Mouse (Mus musculus) midbrain, postnatal 0 days (tissue): ENCODE measurements around the gene Abhd4. TPM values are rescaled to one million over a fixed set of nuclear protein-coding genes. Genes with fewer than 3 reads are reported as not detected.

Experiments
- ATAC-seq: fragments of 200-750 bp; cut with Nextera tagmentation; 2 replicates; pipeline ENCODE4 v1.8.0; 2017; ENCODE audit warnings: moderate number of reproducible peaks, mild to moderate bottlenecking, moderate TSS enrichment, moderate library complexity; ENCODE audit not compliant: low FRiP score
- DNase-seq: peaks from one replicate; pipeline ENCODE4 v3.0.0-alpha.2; 2015; ENCODE audit warnings: low spot score
- H3K27ac ChIP-seq: fragments of 300-500 bp; sonication (generic); 2 replicates; pipeline ENCODE4 v1.5.1; 2014; ENCODE audit warnings: low read depth, mild to moderate bottlenecking, low read length, mixed read lengths
- H3K27me3 ChIP-seq: fragments of 300-500 bp; sonication (generic); 2 replicates; pipeline ENCODE4 v1.6.1; 2014; ENCODE audit warnings: low read length, control low read depth, mixed read lengths; ENCODE audit not compliant: insufficient read depth
- H3K36me3 ChIP-seq: fragments of 300-500 bp; sonication (generic); 2 replicates; pipeline ENCODE4 v1.6.1; 2014; ENCODE audit warnings: low read length, control low read depth, mixed read lengths; ENCODE audit not compliant: insufficient read depth
- H3K4me1 ChIP-seq: fragments of 300-500 bp; sonication (generic); 2 replicates; pipeline ENCODE4 v1.6.1; 2014; ENCODE audit warnings: mild to moderate bottlenecking, control low read depth, antibody characterized with exemption, low read length, mixed read lengths; ENCODE audit not compliant: insufficient read depth
- H3K4me2 ChIP-seq: fragments of 300-500 bp; sonication (generic); 2 replicates; pipeline ENCODE4 v1.6.1; 2014; ENCODE audit warnings: low read depth, mild to moderate bottlenecking, low read length, mixed read lengths; ENCODE audit not compliant: poor library complexity, severe bottlenecking
- H3K4me3 ChIP-seq: fragments of 300-500 bp; sonication (generic); 2 replicates; pipeline ENCODE4 v1.5.1; 2014; ENCODE audit warnings: low read depth, mild to moderate bottlenecking, low read length, moderate library complexity
- H3K9ac ChIP-seq: fragments of 300-500 bp; sonication (generic); replicated peaks from 2 replicates; pipeline ENCODE4 v1.6.1; 2014; ENCODE audit warnings: mild to moderate bottlenecking, low read length, moderate library complexity, mixed read lengths; ENCODE audit not compliant: poor library complexity, severe bottlenecking
- H3K9me3 ChIP-seq: fragments of 300-500 bp; sonication (generic); 2 replicates; pipeline ENCODE4 v1.6.1; 2016; ENCODE audit warnings: low read length, control low read depth
- CTCF ChIP-seq: IDR thresholded peaks from 2 replicates; pipeline ENCODE4 v1.5.1; 2016; ENCODE audit warnings: antibody characterized with exemption, mild to moderate bottlenecking
- WGBS: fragments of 180-500 bp; shearing (Covaris S2); extraction: QIAGEN DNeasy Blood & Tissue Kit; methylation state at CpG from one replicate; pipeline ENCODE4 v1.1.7; 2014; 5-methylcytosine and 5-hydroxymethylcytosine counted together
- polyA plus RNA-seq: library from polyadenylated mRNA; unstranded; fragments of >200 nt; fragmentation: Nextera tagmentation; extraction: Ambion mirVana; gene quantifications from 2 replicates; pipeline ENCODE4 v1.2.1, GENCODE M21; 2015
- total RNA-seq: library from RNA; depleted of rRNA; stranded (reverse); fragments of >200 nt; gene quantifications from 2 replicates; pipeline ENCODE4 v1.2.3, GENCODE M21; 2014

Abhd4 gene
- total and polyA plus RNA-seq, 2 experiments from 2014 or later = 56.4 to 87.8 TPM

GRCm38 (mm10) chr14:54232143-54232542 is 21.8 kb upstream of the Abhd4 start:
- Histone ChIP-seq H3K27me3 (no peaks in the 10 kb centered on the region), H3K9me3 (no peaks in the 10 kb centered on the region), H3K4me1 (peaks cover 8% of the 10 kb centered on the region; the same call in 1 of the 2 replicates), H3K4me2 (no peak overlapping the region), H3K27ac (no peak overlapping the region), H3K9ac (no peak overlapping the region), H3K4me3 (no peak overlapping the region), H3K36me3 (peaks cover 4% of the 10 kb centered on the region; the same call in 1 of the 2 replicates)
- ATAC-seq (no peak), DNase-seq (no peak)
- WGBS = 51% methylated on average over 9 of the region's 9 CpGs
- no peak for TF ChIP-seq CTCF

- no peak overlapping the region for H3K9ac ChIP-seq
- no peak for TF ChIP-seq CTCF
- no peaks in the 10 kb centered on the region for H3K27me3 ChIP-seq
- no peak overlapping the region for H3K4me2 ChIP-seq
- ATAC-seq (no peak), DNase-seq (no peak)
- peaks cover 4% of the 10 kb centered on the region; the same call in 1 of the 2 replicates for H3K36me3 ChIP-seq
- WGBS = 47% methylated on average over 9 of the region's 9 CpGs
- H3K9me3 ChIP-seq = no peaks in the 10 kb centered on the region
- H3K4me1 ChIP-seq = peaks cover 8% of the 10 kb centered on the region; the same call in 1 of the 2 replicates
- H3K27ac ChIP-seq = no peak overlapping the region
- no peak overlapping the region for H3K4me3 ChIP-seq
Measured at GRCm38 (mm10) chr14:54232811-54233558, 21.0 kb upstream of the Abhd4 start.

- Histone ChIP-seq H3K27ac (no peak overlapping the region), H3K4me3 (no peak overlapping the region), H3K9me3 (no peaks in the 10 kb centered on the region), H3K36me3 (peaks cover 4% of the 10 kb centered on the region; the same call in 1 of the 2 replicates), H3K9ac (no peak overlapping the region), H3K4me1 (peaks cover 6% of the 10 kb centered on the region; the same call in 1 of the 2 replicates), H3K4me2 (no peak overlapping the region), H3K27me3 (no peaks in the 10 kb centered on the region)
- ATAC-seq = no peak
- 69% methylated on average over 16 of the region's 16 CpGs for WGBS
- no peak for DNase-seq
- TF ChIP-seq CTCF = no peak
Measured at GRCm38 (mm10) chr14:54233559-54234143, 20.3 kb upstream of the Abhd4 start.

- H3K4me2 ChIP-seq = no peak overlapping the region
- no peak overlapping the region for H3K4me3 ChIP-seq
- ATAC-seq = no peak
- H3K4me1 ChIP-seq = no peaks in the 10 kb centered on the region
- no peak overlapping the region for H3K9ac ChIP-seq
- no peaks in the 10 kb centered on the region for H3K27me3 ChIP-seq
- peaks cover 4% of the 10 kb centered on the region; the same call in 1 of the 2 replicates for H3K36me3 ChIP-seq
- DNase-seq = no peak
- WGBS = 76% methylated on average over 20 of the region's 20 CpGs
- no peaks in the 10 kb centered on the region for H3K9me3 ChIP-seq
- H3K27ac ChIP-seq = no peak overlapping the region
- no peak for TF ChIP-seq CTCF
Measured at GRCm38 (mm10) chr14:54234231-54235040, 19.6 kb upstream of the Abhd4 start.

- no peak overlapping the region for H3K4me3 ChIP-seq
- H3K27ac ChIP-seq = no peak overlapping the region
- no peaks in the 10 kb centered on the region for H3K4me1 ChIP-seq
- H3K36me3 ChIP-seq = peaks cover 9% of the 10 kb centered on the region; the same call in 1 of the 2 replicates
- H3K4me2 ChIP-seq = no peak overlapping the region
- H3K27me3 ChIP-seq = no peaks in the 10 kb centered on the region
- no peak for DNase-seq
- ATAC-seq = no peak
- H3K9me3 ChIP-seq = no peaks in the 10 kb centered on the region
- no peak overlapping the region for H3K9ac ChIP-seq
- TF ChIP-seq CTCF = no peak
- WGBS = 81% methylated on average over 5 of the region's 5 CpGs
Measured at GRCm38 (mm10) chr14:54235825-54236540, 18.0 kb upstream of the Abhd4 start.
